Mouse (Mus musculus): Measurements from ENCODE around the gene Nmnat2.

DNA sequence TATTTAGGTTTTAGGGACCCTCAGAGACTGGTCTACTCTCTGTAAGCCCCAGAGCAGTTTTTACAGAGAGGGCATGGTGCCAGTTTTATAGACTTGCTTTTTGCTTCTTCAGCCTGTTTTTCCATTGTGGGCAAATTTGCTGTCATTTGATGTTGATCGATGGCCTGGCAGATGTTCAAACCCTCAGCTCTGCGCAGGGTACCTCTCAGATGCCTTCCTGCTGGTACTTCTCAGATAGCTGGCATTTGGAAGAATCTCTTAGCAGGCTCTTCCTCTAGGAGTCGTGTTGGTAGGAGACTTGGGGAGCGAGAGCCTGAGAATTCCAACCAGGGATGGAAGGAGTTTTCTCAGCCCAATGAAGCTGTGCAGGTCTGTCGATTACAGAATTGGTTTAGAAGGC is 51.3 kb downstream of the Nmnat2 start:
- no peak for TF ChIP-seq TCF12 (IDR thresholded peaks at IDR 0.05; ENCODE audit: insufficient read depth, poor library complexity, severe bottlenecking)
- TF ChIP-seq MYOG (IDR thresholded peaks at IDR 0.05; ENCODE audit: control insufficient read depth in 1 of 3, insufficient read depth in 1 of 3, insufficient read length in 2 of 3, low read depth in 2 of 3) = no peak
- TF ChIP-seq CEBPB (IDR thresholded peaks at IDR 0.05; ENCODE audit: insufficient read depth, poor library complexity, severe bottlenecking) = no peak
- TF ChIP-seq E2F4 (IDR thresholded peaks at IDR 0.05; ENCODE audit: insufficient read depth) = no peak
